Mouse (Mus musculus): ENCODE data around the gene Ndufa13.

DNA sequence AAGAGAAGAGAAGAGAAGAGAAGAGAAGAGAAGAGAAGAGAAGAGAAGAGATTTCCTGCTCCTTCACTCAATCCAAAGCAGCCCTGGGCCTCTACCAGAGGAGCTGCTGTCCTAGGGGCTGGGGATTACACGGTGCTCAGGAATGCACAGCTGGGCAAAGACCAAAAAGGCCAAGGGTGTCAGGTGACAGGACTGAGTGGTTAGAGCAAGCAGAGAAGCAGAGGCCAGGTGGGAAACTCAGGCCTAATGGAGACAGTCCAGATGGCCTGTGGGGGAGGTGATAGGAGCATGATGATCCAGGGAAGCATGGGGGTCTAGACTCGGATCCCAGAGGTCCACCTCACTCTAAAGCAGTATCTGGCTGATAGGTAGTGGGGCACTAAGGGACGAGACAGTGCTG, 37.3 kb upstream of the Ndufa13 start:
- no peak for TF ChIP-seq CTCF (IDR thresholded peaks at IDR 0.05; ENCODE audit: control insufficient read depth, insufficient read depth, insufficient read length)
- TF ChIP-seq MYOG (IDR thresholded peaks at IDR 0.05; ENCODE audit: control insufficient read depth, extremely low read depth, insufficient read length) = no peak
- peak; percentile 58 for TF ChIP-seq USF1 (IDR thresholded peaks at IDR 0.05; ENCODE audit: low read depth)
- TF ChIP-seq FOSL1 (IDR thresholded peaks at IDR 0.05; ENCODE audit: insufficient read depth, low read length, poor library complexity, severe bottlenecking) = no peak
- peak; percentile 88 for TF ChIP-seq MYOD1 (IDR thresholded peaks at IDR 0.05; ENCODE audit: control insufficient read depth, insufficient read length, low read depth)
- no peak for TF ChIP-seq MAX (IDR thresholded peaks at IDR 0.05)

All from C2C12 (cell line).